ENCODE assay signal across 15 mouse cellular contexts in genomic region chr15:25020916-25021315, GRCm38 (mm10).
DNase-seq lines count a peak whose midpoint lies in the region; ATAC-seq and TF ChIP-seq lines count a peak whose summit lies in the region.
"Had no signal": no experiment of that assay in that cellular context is flagged by ENCODE, and none has a peak within 500 bp of the region (broad histone marks: within the 10 kb centered on the region; RNA-seq: fewer than 3 reads in every experiment).

No protein-coding gene starts in this region.

- WGBS in forebrain, postnatal 0 days = 61% methylated on average over 3 of the region's 3 CpGs
- WGBS in midbrain, embryonic 10.5 days = 48% methylated on average over 3 of the region's 3 CpGs
- 38% methylated on average over 3 of the region's 3 CpGs for WGBS in neural tube, embryonic 14.5 days

- H3K4me3 ChIP-seq in layer of hippocampus, adult 2 months = no peak overlapping the region
- H3K4me3 ChIP-seq in forebrain, postnatal 0 days (ENCODE audit: low read depth, low read length) = no peak overlapping the region
- no peak overlapping the region for H3K4me3 ChIP-seq in midbrain, embryonic 10.5 days
- H3K4me3 ChIP-seq in neural tube, embryonic 14.5 days (ENCODE audit: low read depth, low read length) = no peak overlapping the region
- H3K4me3 ChIP-seq: heart, adult 2 months; limb, embryonic 10.5 days; liver, embryonic 13.5 days had no signal

- no peaks in the 10 kb centered on the region for H3K9me3 ChIP-seq in forebrain, postnatal 0 days (ENCODE audit: low read length)
- H3K9me3 ChIP-seq in midbrain, embryonic 10.5 days (replicated peaks) = no peaks in the 10 kb centered on the region; the same call in 1 of the 2 replicates
- no peaks in the 10 kb centered on the region for H3K9me3 ChIP-seq in neural tube, embryonic 14.5 days (ENCODE audit: control insufficient read depth, low read length)
- H3K9me3 ChIP-seq: limb, embryonic 10.5 days; liver, embryonic 13.5 days had no signal

- no peak overlapping the region for H3K4me2 ChIP-seq in forebrain, postnatal 0 days (ENCODE audit: low read depth)
- H3K4me2 ChIP-seq in neural tube, embryonic 14.5 days (ENCODE audit: low read depth, low read length) = no peak overlapping the region
- H3K4me2 ChIP-seq: liver, embryonic 13.5 days had no signal

- H3K9ac ChIP-seq in forebrain, postnatal 0 days = no peak overlapping the region
- no peak overlapping the region for H3K9ac ChIP-seq in neural tube, embryonic 14.5 days (replicated peaks; ENCODE audit: low read depth, low read length)
- H3K9ac ChIP-seq: liver, embryonic 13.5 days had no signal

- H3K4me1 ChIP-seq in forebrain, postnatal 0 days (ENCODE audit: insufficient read depth) = peaks cover 12% of the 10 kb centered on the region
- H3K4me1 ChIP-seq in midbrain, embryonic 10.5 days = peaks cover 39% of the 10 kb centered on the region
- H3K4me1 ChIP-seq in neural tube, embryonic 14.5 days (ENCODE audit: control insufficient read depth, insufficient read depth, low read length) = peaks cover 16% of the 10 kb centered on the region
- H3K4me1 ChIP-seq: liver, embryonic 13.5 days had no signal

- no peak for ATAC-seq in forebrain, postnatal 0 days
- ATAC-seq in neural tube, embryonic 14.5 days (ENCODE audit: low read depth) = no peak

- TF ChIP-seq CTCF in layer of hippocampus, adult 2 months (conservative IDR thresholded peaks at IDR 0.05) = no peak
- no peak for TF ChIP-seq CTCF in forebrain, postnatal 0 days (IDR thresholded peaks at IDR 0.05; ENCODE audit: low read depth)

- H3K27ac ChIP-seq in layer of hippocampus, adult 2 months = peak overlapping the region; percentile 92
- H3K27ac ChIP-seq in forebrain, postnatal 0 days (ENCODE audit: low read depth, low read length) = peak overlapping the region; percentile 67
- H3K27ac ChIP-seq in midbrain, embryonic 10.5 days (replicated peaks) = no peak overlapping the region
- H3K27ac ChIP-seq in neural tube, embryonic 14.5 days (ENCODE audit: low read depth, low read length) = 0 out of 2 replicates have a peak overlapping the region, but pooled peaks have one; percentile 8
- H3K27ac ChIP-seq: heart, adult 2 months; limb, embryonic 10.5 days; liver, embryonic 13.5 days had no signal

- no peaks in the 10 kb centered on the region for H3K27me3 ChIP-seq in forebrain, postnatal 0 days (ENCODE audit: insufficient read depth, low read length)
- 0 out of 2 replicates have a peak, but pooled peaks cover 4% of the 10 kb centered on the region for H3K27me3 ChIP-seq in midbrain, embryonic 10.5 days (ENCODE audit: low read depth, poor library complexity, severe bottlenecking)
- no peaks in the 10 kb centered on the region for H3K27me3 ChIP-seq in neural tube, embryonic 14.5 days (ENCODE audit: control insufficient read depth, insufficient read depth, low read length)
- H3K27me3 ChIP-seq: liver, embryonic 13.5 days had no signal

- no peak for DNase-seq in layer of hippocampus, adult 2 months (ENCODE audit: low spot score in 2 of 2)
- DNase-seq in layer of hippocampus, postnatal 10 days (ENCODE audit: low spot score in 2 of 2) = no peak
- no peak for DNase-seq in forebrain, postnatal 0 days
- peak; percentile 25 for DNase-seq in midbrain, embryonic 10.5 days (ENCODE audit: low spot score)
- no peak for DNase-seq in frontal cortex, postnatal 14 days (ENCODE audit: low spot score in 2 of 2)
- DNase-seq in thymus, adult 18-20 months = no peak
- no peak for DNase-seq in cerebellum, adult 18-20 months
- DNase-seq: adrenal gland, postnatal 36 days; heart, adult 2 months; kidney, postnatal 10 days; liver, embryonic 13.5 days; lung, postnatal 14 days; spleen, adult 18-20 months had no signal

- H3K36me3 ChIP-seq in forebrain, postnatal 0 days (ENCODE audit: insufficient read depth) = no peaks in the 10 kb centered on the region
- H3K36me3 ChIP-seq in midbrain, embryonic 10.5 days = no peaks in the 10 kb centered on the region
- H3K36me3 ChIP-seq in neural tube, embryonic 14.5 days (ENCODE audit: control insufficient read depth, insufficient read depth, low read length) = no peaks in the 10 kb centered on the region
- H3K36me3 ChIP-seq: limb, embryonic 10.5 days; liver, embryonic 13.5 days had no signal
